Mouse (Mus musculus): ENCODE measurements around the gene Dlk1. TPM values are rescaled to one million over a fixed set of nuclear protein-coding genes. Genes with fewer than 3 reads are reported as not detected.

Gene Dlk1
- polyA plus RNA-seq, 1 experiment from 2014 or later = 69.0 TPM

- no peak overlapping the region for H3K4me2 ChIP-seq
- H3K27me3 ChIP-seq (replicated peaks) = 0 out of 2 replicates have a peak, but pooled peaks cover 2% of the 10 kb centered on the region
- H3K9ac ChIP-seq = no peak overlapping the region
- H3K4me3 ChIP-seq = no peak overlapping the region
- peaks cover 50% of the 10 kb centered on the region for H3K4me1 ChIP-seq (replicated peaks)
- H3K36me3 ChIP-seq = no peaks in the 10 kb centered on the region
- ATAC-seq (ENCODE audit: insufficient number of reproducible peaks, low FRiP score) = no peak
- no peaks in the 10 kb centered on the region for H3K9me3 ChIP-seq (replicated peaks)
- WGBS = 84% methylated on average over 8 of the region's 8 CpGs
- H3K27ac ChIP-seq (ENCODE audit: poor library complexity, severe bottlenecking) = no peak overlapping the region
Measured at GRCm38 (mm10) chr12:109511456-109511855, 58.8 kb downstream of the Dlk1 start.

- Histone ChIP-seq H3K27me3 (replicated peaks) (0 out of 2 replicates have a peak, but pooled peaks cover 2% of the 10 kb centered on the region), H3K36me3 (no peaks in the 10 kb centered on the region), H3K9ac (no peak overlapping the region), H3K4me2 (no peak overlapping the region), H3K27ac (ENCODE audit: poor library complexity, severe bottlenecking) (no peak overlapping the region), H3K9me3 (replicated peaks) (no peaks in the 10 kb centered on the region), H3K4me3 (no peak overlapping the region), H3K4me1 (replicated peaks) (peaks cover 59% of the 10 kb centered on the region)
- 39% methylated on average over 13 of the region's 13 CpGs for WGBS
- ATAC-seq (ENCODE audit: insufficient number of reproducible peaks, low FRiP score) = no peak
Measured at GRCm38 (mm10) chr12:109512151-109512907, 59.7 kb downstream of the Dlk1 start.

Other genes with a start within 250 kb of the Dlk1 start
- 0.34 and 0.54 TPM in 2 replicates for gene Rtl1, start 147.5 kb downstream of the Dlk1 start, polyA plus RNA-seq (2016; fragmentation: Nextera tagmentation; extraction: Ambion mirVana)